Mouse (Mus musculus) lung, adult 2 months (tissue): Measurements from ENCODE around the gene Tnfrsf13c.

Experiments
- CTCF ChIP-seq: fragments of 200-500 bp; IDR thresholded peaks from 2 replicates; pipeline ENCODE4 v1.5.1; 2011; ENCODE audit warnings: mild to moderate bottlenecking, low read length, control low read depth; ENCODE audit not compliant: insufficient read depth
- POLR2A ChIP-seq: fragments of 200-500 bp; IDR thresholded peaks from 2 replicates; pipeline ENCODE4 v1.6.1; 2011; ENCODE audit warnings: low read depth, mild to moderate bottlenecking, control low read depth, low read length, borderline replicate concordance; ENCODE audit errors: extremely low read depth

DNA sequence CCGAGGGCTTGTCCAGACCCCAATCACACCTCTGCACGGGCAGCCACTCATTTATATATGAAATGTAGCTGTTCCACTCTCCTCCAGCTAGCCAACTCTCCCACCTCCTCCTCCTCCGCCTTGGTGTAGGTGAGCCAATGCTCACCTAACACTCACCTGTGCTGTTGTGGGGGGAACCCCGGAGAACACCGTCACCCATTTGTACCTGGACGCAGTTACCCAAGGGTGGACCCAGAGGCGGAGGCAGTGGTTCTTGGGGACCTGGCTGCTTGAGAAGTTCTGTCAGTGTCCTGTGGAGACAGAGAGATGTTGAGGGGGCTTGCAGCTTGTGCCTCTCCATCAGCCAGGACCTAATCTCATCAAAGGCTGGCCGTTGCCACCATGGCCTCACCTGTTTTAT is 15.9 kb downstream of the Tnfrsf13c start:
- TF ChIP-seq CTCF (no peak), POLR2A (no peak)
